Mouse (Mus musculus) liver, postnatal 0 days (tissue): ENCODE measurements around the gene Sox5. TPM values are rescaled to one million over a fixed set of nuclear protein-coding genes. Genes with fewer than 3 reads are reported as not detected.

Source experiments
- ATAC-seq: fragments of 200-750 bp; cut with Nextera tagmentation; 2 replicates; pipeline ENCODE4 v1.8.0; 2017; ENCODE audit warnings: mild to moderate bottlenecking, moderate library complexity
- DNase-seq: peaks from one replicate; pipeline ENCODE4 v3.0.0-alpha.2; 2016
- H3K27ac ChIP-seq: fragments of 300-500 bp; sonication (generic); 2 replicates; pipeline ENCODE4 v1.5.1; 2014; ENCODE audit warnings: antibody characterized with exemption, moderate library complexity, mild to moderate bottlenecking, low read depth
- H3K27me3 ChIP-seq: fragments of 300-500 bp; sonication (generic); 2 replicates; pipeline ENCODE4 v1.6.1; 2014; ENCODE audit warnings: low read length, control low read depth, mixed read lengths; ENCODE audit not compliant: insufficient read depth
- H3K36me3 ChIP-seq: fragments of 300-500 bp; sonication (generic); replicated peaks from 2 replicates; pipeline ENCODE4 v1.6.1; 2014; ENCODE audit warnings: mild to moderate bottlenecking, control low read depth, low read length, moderate library complexity, mixed read lengths; ENCODE audit not compliant: insufficient read depth
- H3K4me1 ChIP-seq: fragments of 300-500 bp; sonication (generic); 2 replicates; pipeline ENCODE4 v1.6.1; 2014; ENCODE audit warnings: antibody characterized with exemption, mild to moderate bottlenecking, control low read depth; ENCODE audit not compliant: insufficient read depth
- H3K4me2 ChIP-seq: fragments of 300-500 bp; sonication (generic); 2 replicates; pipeline ENCODE4 v1.6.1; 2014; ENCODE audit warnings: low read depth, mild to moderate bottlenecking, low read length, moderate library complexity, mixed read lengths
- H3K4me3 ChIP-seq: fragments of 300-500 bp; sonication (generic); 2 replicates; pipeline ENCODE4 v1.5.1; 2014; ENCODE audit warnings: low read depth, low read length
- H3K9ac ChIP-seq: fragments of 300-500 bp; sonication (generic); replicated peaks from 2 replicates; pipeline ENCODE4 v1.6.1; 2014; ENCODE audit warnings: mild to moderate bottlenecking, moderate library complexity
- H3K9me3 ChIP-seq: fragments of 300-500 bp; sonication (generic); 2 replicates; pipeline ENCODE4 v1.6.1; 2016; ENCODE audit warnings: mild to moderate bottlenecking, control low read depth, low read length, mixed read lengths
- CTCF ChIP-seq: sonication (generic); IDR thresholded peaks from 2 replicates; pipeline ENCODE4 v1.5.1; 2016; ENCODE audit warnings: antibody characterized with exemption, low read depth
- EP300 ChIP-seq: IDR thresholded peaks from 2 replicates; pipeline ENCODE4 v1.6.1; 2016; ENCODE audit warnings: antibody characterized with exemption, low read depth, mild to moderate bottlenecking
- WGBS: fragments of 180-500 bp; shearing (Covaris S2); extraction: QIAGEN DNeasy Blood & Tissue Kit; methylation state at CpG from one replicate; pipeline ENCODE4 v1.1.7; 2014; ENCODE audit not compliant: insufficient replicate concordance; 5-methylcytosine and 5-hydroxymethylcytosine counted together
- polyA plus RNA-seq: library from polyadenylated mRNA; unstranded; fragments of >200 nt; fragmentation: Nextera tagmentation; extraction: Ambion mirVana; gene quantifications from 2 replicates; pipeline ENCODE4 v1.2.1, GENCODE M21; 2015

Sox5 gene
- polyA plus RNA-seq, 1 experiment from 2014 or later = 7.5 TPM

DNA sequence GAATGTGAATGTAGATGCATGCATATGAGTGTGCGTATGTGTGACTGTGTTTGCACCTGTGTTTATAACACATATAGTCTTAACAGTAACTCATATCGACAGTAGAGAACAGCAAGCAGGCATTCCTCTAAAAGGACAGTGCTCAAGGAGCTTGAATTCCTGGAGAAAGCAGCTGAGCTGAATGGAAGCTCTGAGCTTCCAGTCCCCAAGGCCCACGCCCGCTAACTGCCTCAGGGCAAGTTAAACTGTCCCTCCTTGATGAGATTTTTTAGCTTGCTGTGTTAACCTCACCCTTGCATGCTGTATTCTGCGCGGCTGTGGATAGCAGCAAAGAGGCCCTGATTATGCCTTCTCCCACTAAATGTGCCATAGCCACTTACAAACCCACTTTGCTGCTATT is 388.6 kb downstream of the Sox5 start:
- DNase-seq (no peak), ATAC-seq (no peak)
- Histone ChIP-seq H3K4me1 (no peaks in the 10 kb centered on the region), H3K36me3 (no peaks in the 10 kb centered on the region), H3K9ac (no peak overlapping the region), H3K4me3 (no peak overlapping the region), H3K27ac (no peak overlapping the region), H3K9me3 (no peaks in the 10 kb centered on the region), H3K4me2 (no peak overlapping the region), H3K27me3 (no peaks in the 10 kb centered on the region)
- WGBS = 82% methylated on average over 6 of the region's 6 CpGs
- TF ChIP-seq CTCF (no peak), EP300 (no peak)

DNA sequence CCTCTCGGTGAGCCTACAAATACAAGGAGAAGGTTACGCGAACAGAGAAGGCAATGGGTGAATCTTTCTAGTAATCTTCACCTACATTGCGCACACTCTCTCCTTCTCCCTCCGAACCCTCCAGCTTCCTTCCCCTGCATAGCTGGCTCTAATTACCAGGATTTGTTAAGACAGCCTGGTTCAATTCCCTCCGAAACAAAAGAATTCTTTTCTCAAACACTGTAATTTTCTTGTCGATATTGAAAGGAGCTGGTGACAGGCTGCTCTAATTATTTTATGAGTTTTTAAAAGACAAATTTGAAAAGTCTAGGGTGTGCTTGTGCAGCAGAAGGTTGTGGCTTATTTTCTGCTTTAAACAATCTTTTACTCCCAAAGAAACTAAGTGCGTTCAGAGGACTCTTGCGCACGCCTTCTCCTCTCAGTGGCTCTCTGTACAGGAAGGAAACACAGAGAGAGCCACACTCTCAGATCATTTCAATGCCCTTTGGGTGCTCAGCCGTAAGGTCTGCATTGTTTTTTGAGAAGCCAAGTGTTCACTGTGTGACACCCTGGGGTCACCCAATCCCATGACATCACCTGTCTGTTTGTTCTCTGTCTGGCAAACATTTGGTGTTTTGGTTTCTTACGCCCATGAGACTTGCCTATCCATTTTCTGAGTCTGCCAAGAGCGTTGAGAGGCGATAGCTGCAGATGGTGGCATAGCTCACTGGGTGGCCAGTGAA is 392.3 kb downstream of the Sox5 start:
- H3K27me3 ChIP-seq = no peaks in the 10 kb centered on the region
- no peaks in the 10 kb centered on the region for H3K36me3 ChIP-seq
- no peaks in the 10 kb centered on the region for H3K4me1 ChIP-seq
- H3K9me3 ChIP-seq = no peaks in the 10 kb centered on the region
- WGBS = 75% methylated on average over 14 of the region's 14 CpGs
- no peak overlapping the region for H3K4me2 ChIP-seq
- TF ChIP-seq CTCF (no peak), EP300 (no peak)
- no peak overlapping the region for H3K27ac ChIP-seq
- ATAC-seq (no peak; the same call in 1 of the 2 replicates), DNase-seq (no peak)
- H3K4me3 ChIP-seq = no peak overlapping the region
- H3K9ac ChIP-seq = no peak overlapping the region

DNA sequence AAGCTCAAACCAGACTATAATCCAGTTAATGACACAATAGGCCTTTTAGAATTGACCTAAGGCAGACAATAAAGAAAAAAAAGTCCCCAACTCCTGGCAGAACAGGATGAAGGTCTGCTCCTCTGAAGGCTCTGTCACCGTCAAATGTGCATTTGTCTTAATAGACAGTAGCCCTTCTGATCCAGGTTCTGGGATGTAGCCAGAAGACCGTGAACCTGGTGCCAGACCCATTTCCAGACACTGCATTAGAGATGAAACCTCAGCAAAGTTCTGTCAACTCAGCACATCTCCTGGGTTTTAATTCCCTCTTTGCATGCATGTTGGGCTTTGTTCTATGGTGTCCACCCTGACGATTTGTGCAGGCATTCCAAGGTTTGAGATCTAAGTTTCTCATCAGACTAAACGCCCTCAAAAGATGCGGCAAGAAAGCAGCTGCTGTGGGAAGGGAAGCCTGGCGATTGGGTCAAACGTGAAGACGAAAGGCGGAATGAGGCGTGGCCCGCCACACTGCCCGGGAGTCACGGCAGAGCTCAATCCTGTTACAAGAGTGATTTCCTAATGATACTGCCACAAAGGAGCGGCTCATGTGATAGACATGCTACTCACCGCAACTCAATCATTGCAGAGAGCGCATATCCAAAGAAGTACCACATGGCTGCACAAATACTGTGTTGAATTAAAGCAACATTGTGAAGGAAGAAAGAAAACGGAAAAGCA is 394.1 kb downstream of the Sox5 start:
- Histone ChIP-seq H3K4me2 (no peak overlapping the region), H3K36me3 (no peaks in the 10 kb centered on the region), H3K4me3 (no peak overlapping the region), H3K9me3 (no peaks in the 10 kb centered on the region), H3K27me3 (no peaks in the 10 kb centered on the region), H3K27ac (no peak overlapping the region), H3K9ac (no peak overlapping the region), H3K4me1 (no peaks in the 10 kb centered on the region)
- TF ChIP-seq CTCF (no peak), EP300 (no peak)
- DNase-seq = no peak
- 82% methylated on average over 17 of the region's 17 CpGs for WGBS
- no peak for ATAC-seq

DNA sequence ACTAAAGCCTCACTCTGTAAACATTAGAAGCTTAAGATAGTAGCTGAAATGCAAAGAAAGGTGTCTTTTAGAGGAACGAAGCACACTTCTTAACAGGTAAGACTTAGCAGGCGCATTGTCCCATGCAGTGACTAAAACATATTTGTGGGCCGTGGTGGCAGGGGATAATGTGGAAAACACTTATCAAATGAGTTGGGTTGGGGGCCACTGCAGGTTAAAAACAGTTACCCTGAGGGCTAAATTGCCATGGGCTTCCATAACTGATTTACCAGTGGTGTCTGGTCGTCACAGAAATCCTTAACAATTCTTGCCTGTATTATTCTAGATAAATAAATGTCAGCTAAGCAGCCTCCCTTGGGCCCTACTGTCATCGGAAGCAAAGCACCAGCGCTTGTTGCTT is 401.1 kb downstream of the Sox5 start:
- WGBS = 79% methylated on average over 6 of the region's 6 CpGs
- H3K4me3 ChIP-seq = no peak overlapping the region
- H3K9me3 ChIP-seq = no peaks in the 10 kb centered on the region
- H3K9ac ChIP-seq = no peak overlapping the region
- H3K27me3 ChIP-seq = no peaks in the 10 kb centered on the region
- no peak overlapping the region for H3K4me2 ChIP-seq
- no peak for ATAC-seq
- no peaks in the 10 kb centered on the region for H3K4me1 ChIP-seq
- H3K27ac ChIP-seq = no peak overlapping the region
- no peak for DNase-seq
- no peaks in the 10 kb centered on the region for H3K36me3 ChIP-seq
- TF ChIP-seq CTCF (no peak), EP300 (no peak)

DNA sequence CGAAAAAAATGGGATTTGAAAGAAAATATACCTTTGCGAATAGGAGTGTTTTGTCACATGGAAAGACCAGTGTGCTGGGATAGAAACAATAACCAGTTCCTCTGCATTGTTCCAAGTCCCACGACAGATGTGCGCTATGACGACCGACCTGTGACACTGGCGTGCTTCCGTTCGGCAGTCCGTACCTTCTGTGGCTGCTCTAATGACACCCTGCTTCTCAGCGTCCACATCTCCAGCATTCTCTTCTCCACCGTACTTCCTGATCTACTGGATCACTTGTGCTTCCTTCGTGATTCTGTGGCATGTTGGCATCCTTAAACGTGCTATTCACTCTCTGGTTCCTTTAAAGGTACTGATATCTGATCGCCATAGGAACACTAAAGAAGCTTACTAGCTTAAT is 401.6 kb downstream of the Sox5 start:
- Histone ChIP-seq H3K27ac (no peak overlapping the region), H3K4me1 (no peaks in the 10 kb centered on the region), H3K36me3 (no peaks in the 10 kb centered on the region), H3K27me3 (no peaks in the 10 kb centered on the region), H3K9me3 (no peaks in the 10 kb centered on the region), H3K4me3 (no peak overlapping the region), H3K9ac (no peak overlapping the region), H3K4me2 (no peak overlapping the region)
- WGBS = 79% methylated on average over 15 of the region's 15 CpGs
- ATAC-seq = no peak
- no peak for TF ChIP-seq EP300
- no peak for DNase-seq

DNA sequence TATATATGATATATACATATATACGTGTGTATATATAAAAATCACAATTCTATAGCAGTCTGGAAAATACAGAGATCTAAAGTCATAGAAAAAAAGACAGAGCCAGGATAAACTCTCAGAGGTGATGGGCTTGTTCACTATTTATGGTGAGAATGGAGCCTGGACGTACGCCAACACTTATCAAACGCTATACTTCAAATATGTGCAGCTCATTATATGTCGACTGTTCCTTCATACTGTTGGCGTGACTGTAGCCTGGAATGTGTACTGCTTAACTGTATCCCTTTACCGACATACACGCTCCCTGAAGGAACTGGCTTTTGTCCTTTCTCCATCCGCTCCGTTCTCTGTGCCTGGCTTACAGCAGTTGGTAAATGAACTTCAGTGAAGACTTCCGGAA is 407.0 kb downstream of the Sox5 start:
- Histone ChIP-seq H3K9ac (no peak overlapping the region), H3K4me1 (no peaks in the 10 kb centered on the region; the same call in 1 of the 2 replicates), H3K4me2 (no peak overlapping the region), H3K9me3 (no peaks in the 10 kb centered on the region), H3K27me3 (no peaks in the 10 kb centered on the region), H3K36me3 (no peaks in the 10 kb centered on the region), H3K4me3 (no peak overlapping the region), H3K27ac (no peak overlapping the region)
- TF ChIP-seq EP300 (no peak), CTCF (no peak)
- 83% methylated on average over 11 of the region's 11 CpGs for WGBS
- DNase-seq (no peak), ATAC-seq (no peak)
